Mouse (Mus musculus) small intestine, adult 2 months (tissue): ENCODE results near the gene Ifna6. TPM values are rescaled to one million over a fixed set of nuclear protein-coding genes. Genes with fewer than 3 reads are reported as not detected.

Experiments
- H3K27ac ChIP-seq: fragments of 200-500 bp; 2 replicates; pipeline ENCODE4 v1.5.1; 2012; ENCODE audit warnings: low read depth, low read length, control low read depth, inconsistent platforms; ENCODE audit not compliant: insufficient read depth
- H3K27me3 ChIP-seq: fragments of 200-500 bp; 2 replicates; pipeline ENCODE4 v1.6.1; 2012; ENCODE audit warnings: mild to moderate bottlenecking, moderate library complexity, low read length, inconsistent platforms; ENCODE audit not compliant: control insufficient read depth, insufficient read depth
- H3K36me3 ChIP-seq: fragments of 200-500 bp; 2 replicates; pipeline ENCODE4 v1.6.1; 2012; ENCODE audit warnings: mild to moderate bottlenecking, low read length, control low read depth, inconsistent platforms; ENCODE audit not compliant: control insufficient read depth, insufficient read depth
- H3K4me1 ChIP-seq: fragments of 200-500 bp; 2 replicates; pipeline ENCODE4 v1.6.1; 2012; ENCODE audit warnings: low read length, inconsistent platforms, mixed read lengths; ENCODE audit not compliant: control insufficient read depth, insufficient read depth, insufficient read length
- H3K4me3 ChIP-seq: fragments of 200-500 bp; 2 replicates; pipeline ENCODE4 v1.5.1; 2012; ENCODE audit warnings: low read depth, mild to moderate bottlenecking, control low read depth, inconsistent platforms, low read length, moderate library complexity
- CTCF ChIP-seq: fragments of 200-500 bp; IDR thresholded peaks from 2 replicates; pipeline ENCODE4 v1.5.1; 2012; ENCODE audit warnings: low read depth, mild to moderate bottlenecking, control low read depth, inconsistent platforms, low read length, moderate library complexity, mixed read lengths; ENCODE audit not compliant: insufficient replicate concordance, insufficient read length; ENCODE audit errors: extremely low read depth
- POLR2A ChIP-seq: fragments of 200-500 bp; IDR thresholded peaks from 2 replicates; pipeline ENCODE4 v1.6.1; 2012; ENCODE audit warnings: low read depth, mild to moderate bottlenecking, control low read depth, inconsistent platforms, low read length, moderate library complexity
- WGBS: fragments of 180-500 bp; shearing (Covaris S2); methylation state at CpG from one replicate; pipeline ENCODE4 v1.1.7; 2018; 5-methylcytosine and 5-hydroxymethylcytosine counted together
- polyA plus RNA-seq: library from polyadenylated mRNA; depleted of rRNA; stranded (reverse); fragments of >200 nt; gene quantifications from 2 replicates; pipeline ENCODE4 v1.2.3, GENCODE M21; 2012

The Ifna6 gene
- polyA plus RNA-seq, 1 experiment = not detected

DNA sequence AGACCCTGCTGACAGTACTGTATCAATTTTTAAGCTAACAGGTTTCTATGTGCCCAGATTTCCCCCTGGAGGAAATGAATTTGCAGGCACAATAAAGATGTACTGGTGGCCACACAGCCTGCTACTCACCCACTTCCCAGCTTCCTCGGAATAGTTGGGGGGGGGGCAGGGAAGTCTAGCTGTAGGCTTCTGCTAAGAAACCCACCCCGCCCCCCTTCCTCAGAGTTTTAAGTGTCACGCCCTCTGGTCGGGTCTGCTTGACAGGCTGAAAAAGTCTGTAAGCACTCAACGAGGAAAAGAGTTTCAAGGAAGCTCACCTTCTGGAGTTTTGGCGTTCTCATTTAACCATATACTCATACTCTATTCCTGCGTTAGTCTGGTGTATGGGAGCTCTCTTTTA is 36.1 kb downstream of the Ifna6 start:
- Histone ChIP-seq H3K27me3 (no peaks in the 10 kb centered on the region), H3K4me3 (no peak overlapping the region), H3K4me1 (no peaks in the 10 kb centered on the region), H3K27ac (no peak overlapping the region), H3K36me3 (no peaks in the 10 kb centered on the region)
- TF ChIP-seq CTCF = no peak
- no peak for TF ChIP-seq POLR2A
- 43% methylated on average over 7 of the region's 7 CpGs for WGBS

DNA sequence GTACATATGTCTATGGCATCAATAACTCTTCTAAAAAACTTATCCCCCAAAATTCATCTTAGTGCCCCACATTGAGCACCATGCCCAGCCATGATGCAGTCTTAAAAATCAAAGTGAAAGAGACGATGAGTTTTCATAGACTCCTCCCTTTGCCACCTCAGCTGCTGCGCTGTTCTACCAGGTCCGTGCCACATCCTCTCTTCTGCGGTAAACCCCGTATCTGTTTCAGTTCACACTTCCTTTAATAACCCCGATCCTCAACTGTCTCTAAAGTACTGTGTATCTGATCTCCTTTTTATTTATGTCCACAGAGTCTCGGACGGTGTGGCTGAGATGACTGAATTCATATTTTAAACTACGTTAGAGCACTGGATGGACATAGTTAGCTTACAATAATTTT is 37.4 kb downstream of the Ifna6 start:
- 72% methylated on average over 9 of the region's 9 CpGs for WGBS
- Histone ChIP-seq H3K36me3 (no peaks in the 10 kb centered on the region), H3K27ac (no peak overlapping the region), H3K4me1 (no peaks in the 10 kb centered on the region), H3K27me3 (no peaks in the 10 kb centered on the region), H3K4me3 (no peak overlapping the region)
- TF ChIP-seq CTCF = no peak
- no peak for TF ChIP-seq POLR2A

DNA sequence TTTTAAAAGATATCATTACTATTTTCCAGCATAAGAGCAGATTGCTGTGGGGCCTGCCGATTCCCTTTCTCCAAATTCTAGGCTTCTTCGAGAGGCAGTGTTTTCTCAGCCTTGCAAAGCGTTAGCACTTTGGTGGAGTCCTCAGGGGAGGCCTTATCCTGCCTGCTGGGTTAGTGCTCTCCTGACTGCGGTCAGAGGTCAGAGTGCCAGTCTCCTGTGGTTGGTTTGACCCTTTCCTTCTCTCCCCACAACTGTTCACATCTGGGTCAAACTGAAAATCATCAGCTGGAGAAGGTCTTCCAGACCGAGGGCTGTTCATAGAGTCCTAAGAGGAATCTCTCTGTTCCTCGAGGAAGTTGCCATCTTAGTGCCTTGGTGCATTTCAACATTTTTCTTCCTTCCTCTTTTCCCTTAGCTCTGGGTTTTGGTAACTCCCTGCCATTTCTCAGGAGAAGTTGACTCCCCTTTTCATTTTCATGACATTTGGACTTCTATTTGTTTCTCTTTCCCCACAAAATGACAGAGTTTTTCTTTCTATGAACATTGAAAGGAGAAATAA is 37.9 kb downstream of the Ifna6 start:
- no peak overlapping the region for H3K27ac ChIP-seq
- H3K27me3 ChIP-seq = no peaks in the 10 kb centered on the region
- H3K4me1 ChIP-seq = no peaks in the 10 kb centered on the region
- no peak for TF ChIP-seq CTCF
- TF ChIP-seq POLR2A = no peak
- no peak overlapping the region for H3K4me3 ChIP-seq
- no peaks in the 10 kb centered on the region for H3K36me3 ChIP-seq
- 65% methylated on average over 6 of the region's 6 CpGs for WGBS

DNA sequence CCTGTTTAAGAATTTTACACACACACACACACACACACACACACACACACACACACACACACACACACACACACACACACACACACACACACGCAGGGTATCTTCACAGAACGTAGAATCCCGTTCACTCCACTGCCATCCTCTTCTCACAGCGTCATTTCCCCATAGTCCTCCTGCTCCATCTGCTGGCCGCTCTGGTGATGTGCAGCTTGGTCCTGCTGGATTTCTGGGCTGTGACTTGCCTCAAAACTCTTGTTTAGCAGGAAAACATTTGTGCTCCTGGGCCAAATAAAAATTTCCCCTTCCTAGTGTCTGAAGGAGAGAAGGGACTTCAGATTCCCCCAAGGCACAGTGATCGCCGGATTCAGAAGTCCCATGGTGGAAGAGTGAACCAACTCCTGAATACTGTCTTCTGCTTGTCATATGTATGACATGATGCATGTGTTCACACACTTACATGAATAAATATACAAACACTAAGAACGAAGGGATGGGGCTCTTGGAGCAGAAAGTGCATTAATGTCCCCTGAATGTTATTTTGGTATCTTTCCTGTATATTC is 40.2 kb downstream of the Ifna6 start:
- TF ChIP-seq POLR2A (no peak), CTCF (peak; percentile 95)
- WGBS = 1% methylated on average over 8 of the region's 8 CpGs

DNA sequence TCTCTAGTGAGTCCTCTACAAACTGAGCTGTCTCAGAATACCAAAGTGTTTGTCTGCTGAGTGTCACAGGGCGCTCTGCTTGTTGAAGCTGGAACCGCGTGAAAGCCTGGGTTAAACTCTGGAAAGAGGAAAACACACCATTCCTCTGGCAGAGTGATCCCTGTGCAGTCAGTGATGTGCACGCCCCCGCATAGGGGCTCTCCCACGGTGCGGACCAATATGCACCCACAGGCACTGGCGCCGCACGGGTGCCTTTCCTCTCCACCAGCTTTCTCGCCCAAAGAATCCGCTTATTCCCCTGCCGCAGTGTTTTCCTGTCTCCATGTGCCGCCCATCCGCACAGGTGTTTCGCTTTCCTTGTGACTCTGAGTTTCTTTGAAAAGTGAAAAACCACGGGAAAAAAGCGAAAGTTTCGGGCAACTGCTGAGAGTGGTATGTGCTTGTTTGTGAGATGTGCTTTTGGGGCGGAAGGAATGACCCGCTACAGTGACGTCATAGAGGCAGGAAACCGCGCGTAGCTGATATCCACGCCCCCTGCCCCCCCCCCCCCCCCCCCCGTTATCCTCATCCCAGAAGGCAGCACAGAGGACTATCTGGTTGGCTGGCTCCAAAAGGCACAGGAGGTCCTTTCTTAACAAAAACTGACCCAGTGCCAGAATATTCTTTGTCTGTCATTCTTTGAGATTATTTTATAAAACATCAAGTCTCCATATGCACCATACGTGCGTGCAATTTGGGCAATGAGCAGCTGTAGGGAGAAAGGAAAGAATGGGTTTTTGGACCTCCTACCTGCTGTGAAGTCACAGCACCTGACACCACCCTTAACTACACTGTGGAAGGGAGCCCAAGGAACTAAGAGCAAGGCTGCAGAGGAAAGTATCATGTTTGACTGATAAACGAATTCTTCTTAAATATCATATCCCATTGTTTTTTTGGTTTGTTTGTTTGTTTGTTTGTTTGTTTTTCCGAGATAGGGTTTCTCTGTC is 41.0 kb downstream of the Ifna6 start:
- H3K4me3 ChIP-seq = peak overlapping the region; percentile 61
- no peak overlapping the region for H3K27ac ChIP-seq
- TF ChIP-seq CTCF (no peak), POLR2A (no peak)
- 4% methylated on average over 31 of the region's 31 CpGs for WGBS
- H3K36me3 ChIP-seq = no peaks in the 10 kb centered on the region
- H3K4me1 ChIP-seq = no peaks in the 10 kb centered on the region
- no peaks in the 10 kb centered on the region for H3K27me3 ChIP-seq

More for the DNA sequence above, 40.2 kb downstream of the Ifna6 start:
- H3K27ac ChIP-seq = no peak overlapping the region
- H3K4me1 ChIP-seq = no peaks in the 10 kb centered on the region
- H3K27me3 ChIP-seq = no peaks in the 10 kb centered on the region
- H3K36me3 ChIP-seq = no peaks in the 10 kb centered on the region
- H3K4me3 ChIP-seq = no peak overlapping the region

DNA sequence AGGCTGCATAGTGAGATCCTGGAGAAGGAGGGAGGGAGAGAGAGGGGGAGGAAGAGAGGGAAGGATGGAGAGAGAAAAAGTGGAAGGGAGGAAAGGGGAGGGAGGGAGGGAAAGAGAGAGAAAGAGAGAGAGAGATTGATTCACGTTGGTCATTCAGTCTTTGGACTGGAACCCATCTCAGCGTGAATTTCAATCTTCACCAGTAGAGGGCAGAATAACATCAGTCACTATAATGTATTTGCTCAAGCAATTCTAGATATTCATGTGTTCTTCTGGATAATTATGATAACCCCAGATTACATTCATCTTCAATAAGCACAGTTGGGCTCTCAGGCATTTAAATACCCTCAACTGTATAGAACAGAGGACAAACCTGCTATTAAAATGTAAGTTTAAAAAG is 45.5 kb downstream of the Ifna6 start:
- WGBS = 0% methylated on average over 2 of the region's 2 CpGs
- TF ChIP-seq POLR2A = no peak
- TF ChIP-seq CTCF = no peak
- no peaks in the 10 kb centered on the region for H3K36me3 ChIP-seq
- H3K4me1 ChIP-seq = peaks cover 9% of the 10 kb centered on the region; the same call in 1 of the 2 replicates
- no peak overlapping the region for H3K4me3 ChIP-seq
- H3K27ac ChIP-seq = no peak overlapping the region
- H3K27me3 ChIP-seq = no peaks in the 10 kb centered on the region
